Mouse (Mus musculus): ENCODE measurements around the gene Tbp. TPM values are rescaled to one million over a fixed set of nuclear protein-coding genes. Genes with fewer than 3 reads are reported as not detected.

Tbp gene
- polyA plus RNA-seq, 1 experiment: 474 TPM

GRCm38 (mm10) chr17:15559946-15560345 is 60.3 kb downstream of the Tbp start:
- WGBS: 93% methylated on average over 2 of the region's 2 CpGs
- TF ChIP-seq POLR2A (IDR thresholded peaks at IDR 0.05; ENCODE audit: insufficient read depth, low read depth, low read length) (no peak), CTCF (IDR thresholded peaks at IDR 0.05; ENCODE audit: insufficient read depth, low read depth, low read length) (no peak)

GRCm38 (mm10) chr17:15564014-15564927 is 64.6 kb downstream of the Tbp start, which contains the start of gene Prdm9:
Gene Prdm9 (minus strand): TSS chr17:15564354.
- WGBS: under 1% methylated on average over 43 of the region's 43 CpGs
- peak; percentile 61 for TF ChIP-seq POLR2A (IDR thresholded peaks at IDR 0.05; ENCODE audit: insufficient read depth, low read depth, low read length)
- no peak for TF ChIP-seq CTCF (IDR thresholded peaks at IDR 0.05; ENCODE audit: insufficient read depth, low read depth, low read length)
- H3K4me1 ChIP-seq (ENCODE audit: control insufficient read depth, insufficient read depth, low read length): peaks cover 2% of the 10 kb centered on the region; the same call in 1 of the 2 replicates

More at GRCm38 (mm10) chr17:15559946-15560345, 60.3 kb downstream of the Tbp start:
- Histone ChIP-seq H3K27ac (ENCODE audit: insufficient read depth, low read depth, low read length) (no peak overlapping the region), H3K4me1 (ENCODE audit: control insufficient read depth, insufficient read depth, low read length) (peaks cover 2% of the 10 kb centered on the region; the same call in 1 of the 2 replicates), H3K4me3 (ENCODE audit: insufficient read depth, low read depth, low read length) (no peak overlapping the region)

GRCm38 (mm10) chr17:15564928-15565300 is 65.2 kb downstream of the Tbp start:
- H3K4me1 ChIP-seq (ENCODE audit: control insufficient read depth, insufficient read depth, low read length): peaks cover 2% of the 10 kb centered on the region; the same call in 1 of the 2 replicates
- peak overlapping the region; percentile 42 for H3K4me3 ChIP-seq (ENCODE audit: insufficient read depth, low read depth, low read length)
- TF ChIP-seq CTCF (IDR thresholded peaks at IDR 0.05; ENCODE audit: insufficient read depth, low read depth, low read length) (no peak), POLR2A (IDR thresholded peaks at IDR 0.05; ENCODE audit: insufficient read depth, low read depth, low read length) (no peak)
- no peak overlapping the region for H3K27ac ChIP-seq (ENCODE audit: insufficient read depth, low read depth, low read length)
- WGBS: 27% methylated on average over 12 of the region's 12 CpGs

More at GRCm38 (mm10) chr17:15564014-15564927, 64.6 kb downstream of the Tbp start, which contains the start of gene Prdm9:
- H3K4me3 ChIP-seq (ENCODE audit: insufficient read depth, low read depth, low read length): peak within 1 kb of the TSS; percentile 79
- peak within 1 kb of the TSS; percentile 98 for H3K27ac ChIP-seq (ENCODE audit: insufficient read depth, low read depth, low read length)

GRCm38 (mm10) chr17:15566908-15567307 is 67.2 kb downstream of the Tbp start:
- Histone ChIP-seq H3K4me3 (ENCODE audit: insufficient read depth, low read depth, low read length) (no peak overlapping the region), H3K4me1 (ENCODE audit: control insufficient read depth, insufficient read depth, low read length) (peaks cover 2% of the 10 kb centered on the region; the same call in 1 of the 2 replicates), H3K27ac (ENCODE audit: insufficient read depth, low read depth, low read length) (no peak overlapping the region)
- TF ChIP-seq POLR2A (IDR thresholded peaks at IDR 0.05; ENCODE audit: insufficient read depth, low read depth, low read length) (no peak), CTCF (IDR thresholded peaks at IDR 0.05; ENCODE audit: insufficient read depth, low read depth, low read length) (no peak)
- 69% methylated on average over 5 of the region's 5 CpGs for WGBS

- Histone ChIP-seq H3K4me3 (ENCODE audit: insufficient read depth, low read depth, low read length) (no peak overlapping the region), H3K27ac (ENCODE audit: insufficient read depth, low read depth, low read length) (no peak overlapping the region), H3K4me1 (ENCODE audit: control insufficient read depth, insufficient read depth, low read length) (no peaks in the 10 kb centered on the region)
- no peak for TF ChIP-seq CTCF (IDR thresholded peaks at IDR 0.05; ENCODE audit: insufficient read depth, low read depth, low read length)
- 83% methylated on average over 1 of the region's 1 CpGs for WGBS
These were observed 75.4 kb downstream of the Tbp start for GRCm38 (mm10) chr17:15575056-15575455.

- Histone ChIP-seq H3K4me3 (ENCODE audit: insufficient read depth, low read depth, low read length) (no peak overlapping the region), H3K4me1 (ENCODE audit: control insufficient read depth, insufficient read depth, low read length) (no peaks in the 10 kb centered on the region), H3K27ac (ENCODE audit: insufficient read depth, low read depth, low read length) (no peak overlapping the region)
- 2% methylated on average over 32 of the region's 32 CpGs for WGBS
- no peak for TF ChIP-seq POLR2A (IDR thresholded peaks at IDR 0.05; ENCODE audit: insufficient read depth, low read depth, low read length)
- TF ChIP-seq CTCF (IDR thresholded peaks at IDR 0.05; ENCODE audit: insufficient read depth, low read depth, low read length): no peak
These were observed 77.6 kb downstream of the Tbp start for GRCm38 (mm10) chr17:15577291-15577694.

Other genes with a start within 250 kb of the Tbp start
- not detected in 2 replicates for gene Dll1, start 123.0 kb upstream of the Tbp start, polyA plus RNA-seq (2012; ENCODE audit: insufficient read depth, insufficient read length, low replicate concordance, missing spikeins)
- not detected in 2 replicates for gene Fam120b, start 103.7 kb upstream of the Tbp start, polyA plus RNA-seq (2012; ENCODE audit: insufficient read depth, insufficient read length, low replicate concordance, missing spikeins)
- not detected in 2 replicates for gene Psmb1, start 137 bp upstream of the Tbp start, polyA plus RNA-seq (2012; ENCODE audit: insufficient read depth, insufficient read length, low replicate concordance, missing spikeins)
- not detected in 2 replicates for gene Pdcd2, start 27.4 kb downstream of the Tbp start, polyA plus RNA-seq (2012; ENCODE audit: insufficient read depth, insufficient read length, low replicate concordance, missing spikeins)
- gene Prdm9, start 64.5 kb downstream of the Tbp start, polyA plus RNA-seq (2012; ENCODE audit: insufficient read depth, insufficient read length, low replicate concordance, missing spikeins): not detected in 2 replicates
- 235 TPM in 1 of 2 replicates, not detected in the other for gene Chd1, start 205.1 kb downstream of the Tbp start, polyA plus RNA-seq (2012; ENCODE audit: insufficient read depth, insufficient read length, low replicate concordance, missing spikeins)

Measured in olfactory bulb, adult 2 months (tissue).